Mouse (Mus musculus) liver (tissue): ENCODE measurements around the gene Tnks1bp1.

ENCODE experiments used
- DNase-seq: peaks from one replicate; pipeline ENCODE4 v3.0.0-alpha.2; 2020; ENCODE audit warnings: mixed read lengths

The Tnks1bp1 gene

DNA sequence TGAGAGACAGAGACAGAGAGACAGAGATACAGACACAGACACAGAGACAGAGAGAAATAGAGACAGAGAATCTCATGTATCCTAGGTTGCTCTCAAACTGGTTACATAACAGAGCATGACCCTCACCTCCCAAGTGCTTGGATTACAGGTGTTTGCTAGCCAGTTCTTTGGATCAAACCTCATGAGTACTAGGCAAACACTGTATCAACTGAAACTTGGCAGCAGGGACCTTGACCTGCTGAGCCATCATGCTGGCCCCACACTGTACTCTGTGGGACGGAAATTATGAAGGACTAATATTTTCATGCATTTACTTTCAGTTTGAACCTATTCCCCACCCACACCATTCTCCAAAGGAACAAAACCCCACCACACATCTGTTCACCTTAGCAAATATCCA, 45.6 kb downstream of the Tnks1bp1 start:
- no peak for DNase-seq

DNA sequence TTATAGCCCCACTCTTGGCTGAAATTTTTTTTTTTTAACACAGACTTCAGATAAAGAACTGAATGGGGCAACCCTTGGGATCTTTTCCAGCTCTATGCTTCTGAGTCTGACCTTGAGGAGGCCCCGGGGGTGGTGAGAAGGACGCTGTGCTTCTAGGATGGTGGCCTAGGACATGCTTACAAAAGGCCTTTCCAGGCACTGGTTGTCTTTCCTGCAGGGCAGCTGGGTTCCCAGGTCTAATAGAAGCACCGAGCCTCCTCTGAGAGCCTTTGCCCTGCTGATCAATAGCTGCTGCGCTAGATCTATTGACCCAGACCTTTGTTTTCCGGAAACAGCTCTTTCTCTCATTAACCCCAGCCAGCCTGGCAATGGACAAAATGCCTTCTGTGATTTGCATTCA, 48.1 kb downstream of the Tnks1bp1 start:
- peak; percentile 20 for DNase-seq

DNA sequence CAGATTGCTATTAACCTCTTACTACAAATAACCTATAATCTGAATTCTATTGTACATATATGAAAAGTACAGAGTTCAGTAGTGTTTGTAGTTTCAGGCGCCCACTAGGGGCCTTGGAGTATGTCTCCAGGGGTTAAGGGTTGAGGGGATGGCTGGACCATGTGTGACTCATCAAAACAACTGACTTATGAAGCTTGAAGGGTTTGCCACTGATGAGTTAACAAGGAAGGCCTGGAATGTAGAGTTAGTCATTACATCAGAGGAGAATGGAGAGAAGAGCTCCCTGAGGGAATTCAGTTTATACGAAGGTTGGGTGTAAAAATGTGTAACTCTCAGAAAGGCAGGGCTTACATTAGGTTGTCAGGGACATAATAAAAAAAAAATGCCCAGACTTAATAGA, 50.2 kb downstream of the Tnks1bp1 start:
- DNase-seq = no peak

DNA sequence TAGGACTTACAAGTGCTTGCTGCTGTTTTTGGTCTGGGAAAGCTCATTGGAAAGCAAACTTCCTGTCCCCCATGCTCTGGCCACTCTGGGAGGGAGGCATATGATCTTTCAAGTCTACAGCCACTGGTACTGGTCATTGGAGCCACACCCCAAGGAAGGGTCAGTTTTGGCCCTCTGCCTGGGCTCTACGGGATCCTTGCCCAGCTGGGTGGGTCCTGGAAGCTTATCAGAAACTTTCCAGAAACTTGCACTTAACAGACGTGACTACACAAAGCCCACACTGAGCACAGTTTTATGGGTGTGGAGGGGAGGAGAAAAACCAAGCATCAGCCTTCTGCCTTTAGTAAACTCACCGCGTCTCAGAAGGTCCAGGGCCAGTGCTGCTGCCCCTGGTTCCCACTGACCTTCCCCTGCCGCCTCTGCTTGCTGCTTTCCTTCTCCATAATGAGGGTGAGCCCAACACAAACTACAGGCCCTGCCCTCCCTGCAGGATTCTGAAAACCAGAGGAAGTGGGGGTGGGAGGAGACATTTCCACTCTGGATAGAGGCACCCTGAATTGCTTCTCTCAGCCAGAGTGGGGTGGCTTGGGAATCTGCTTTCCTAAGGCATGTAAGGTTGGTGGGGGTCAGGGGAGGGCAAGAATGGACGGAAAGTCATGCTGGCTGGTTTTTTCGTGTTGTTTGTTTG, 51.1 kb downstream of the Tnks1bp1 start:
- DNase-seq = peak; percentile 8

DNA sequence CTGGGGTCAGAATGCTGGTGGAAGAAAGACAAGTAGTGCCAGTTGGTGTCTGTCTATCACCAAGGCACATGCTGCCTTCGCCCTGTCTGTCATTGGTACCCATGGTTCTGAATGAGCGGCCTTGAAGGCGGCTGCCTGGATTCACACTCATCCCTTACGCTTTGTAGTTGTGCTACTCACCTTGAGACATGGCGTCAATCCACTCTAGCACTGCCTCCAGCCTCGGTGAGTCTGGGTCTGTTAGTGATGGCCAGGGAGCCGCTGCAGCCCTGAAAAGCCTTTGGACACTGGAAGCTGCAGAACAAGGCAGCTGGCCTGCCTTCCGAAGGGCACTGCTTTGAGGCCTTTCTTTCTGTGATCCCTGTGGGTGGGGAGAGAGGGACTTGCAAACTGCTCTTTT, 55.4 kb downstream of the Tnks1bp1 start:
- no peak for DNase-seq

DNA sequence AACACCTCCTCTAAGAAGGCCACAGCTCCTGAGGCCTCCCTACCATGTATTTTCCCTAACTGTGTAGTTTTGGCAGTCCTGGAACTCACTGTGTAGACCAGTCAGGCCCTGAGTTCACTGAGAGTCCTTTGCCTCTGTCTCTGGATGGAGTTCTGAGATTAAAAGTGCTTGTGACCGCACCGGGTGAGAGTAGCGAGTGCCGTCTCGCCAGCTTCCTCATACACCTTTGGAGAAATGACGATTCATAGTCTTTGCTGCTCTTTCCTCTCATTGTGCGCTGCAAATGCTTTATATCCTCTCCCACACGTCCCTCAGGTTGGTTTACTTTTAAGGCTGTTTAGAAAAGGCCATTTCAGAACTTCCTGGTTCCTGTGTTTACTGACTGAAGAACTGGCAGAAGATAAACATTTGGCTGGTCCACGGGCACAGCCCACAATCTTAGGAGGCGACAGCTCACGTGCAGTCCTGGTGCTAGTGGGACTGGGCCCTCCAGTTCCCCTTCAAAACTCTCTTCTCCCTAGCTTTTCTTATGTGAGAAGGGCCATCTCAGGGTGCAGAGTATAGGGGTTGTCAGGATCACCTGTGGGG, 57.7 kb downstream of the Tnks1bp1 start:
- DNase-seq = no peak

DNA sequence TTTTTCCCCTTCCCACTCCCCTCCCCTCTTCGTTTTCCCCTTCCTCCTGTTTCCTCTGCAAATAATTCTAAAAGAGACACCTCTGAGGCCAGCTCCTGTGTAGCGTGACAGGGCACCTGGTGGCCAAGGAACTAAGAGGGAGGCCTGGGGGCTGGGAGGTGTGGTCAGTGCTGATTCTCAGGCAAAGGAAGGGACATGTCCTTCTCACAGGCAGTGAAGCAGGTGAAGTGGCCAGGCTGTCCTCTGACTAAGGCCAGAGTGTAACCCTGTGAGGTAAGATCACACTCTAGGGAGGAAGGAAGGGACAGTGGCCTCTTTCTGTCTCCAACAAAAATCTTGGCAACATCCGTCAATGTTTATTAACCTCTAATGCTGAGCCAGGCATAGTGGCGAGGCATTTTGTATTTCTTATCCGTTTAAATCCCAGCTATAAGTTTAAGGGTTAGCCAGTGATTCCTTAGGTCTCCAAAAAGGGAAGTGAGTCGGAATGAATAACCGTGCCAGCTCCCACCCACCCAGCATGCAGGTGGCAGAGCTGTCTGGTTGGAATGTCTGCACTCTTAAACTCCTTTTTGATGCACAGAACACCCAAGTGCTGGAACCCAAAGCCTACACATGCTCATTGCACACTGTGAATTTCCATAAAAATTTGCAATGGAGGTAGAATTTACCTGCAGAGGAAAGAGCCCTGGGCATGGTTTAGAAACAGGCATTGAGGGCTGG, 58.4 kb downstream of the Tnks1bp1 start:
- no peak for DNase-seq

DNA sequence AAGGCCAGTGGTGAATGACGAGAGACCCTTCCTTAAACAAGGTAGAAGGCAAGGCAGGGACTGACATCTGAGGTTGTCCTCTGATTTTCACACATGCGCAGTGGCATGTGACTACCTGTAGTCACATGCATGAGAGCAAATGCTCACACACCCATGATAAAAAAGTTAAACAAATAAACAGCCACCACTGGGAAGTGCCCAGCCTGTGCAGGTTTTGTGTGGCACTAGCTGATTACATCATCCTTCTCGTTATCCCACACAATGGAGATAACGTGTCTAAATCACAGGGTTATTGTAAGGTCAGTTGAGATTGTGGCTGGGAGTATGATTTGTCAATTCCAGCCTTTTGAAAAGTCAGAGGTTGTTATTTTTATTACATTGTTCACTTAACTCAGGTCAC, 59.1 kb downstream of the Tnks1bp1 start:
- DNase-seq = no peak

DNA sequence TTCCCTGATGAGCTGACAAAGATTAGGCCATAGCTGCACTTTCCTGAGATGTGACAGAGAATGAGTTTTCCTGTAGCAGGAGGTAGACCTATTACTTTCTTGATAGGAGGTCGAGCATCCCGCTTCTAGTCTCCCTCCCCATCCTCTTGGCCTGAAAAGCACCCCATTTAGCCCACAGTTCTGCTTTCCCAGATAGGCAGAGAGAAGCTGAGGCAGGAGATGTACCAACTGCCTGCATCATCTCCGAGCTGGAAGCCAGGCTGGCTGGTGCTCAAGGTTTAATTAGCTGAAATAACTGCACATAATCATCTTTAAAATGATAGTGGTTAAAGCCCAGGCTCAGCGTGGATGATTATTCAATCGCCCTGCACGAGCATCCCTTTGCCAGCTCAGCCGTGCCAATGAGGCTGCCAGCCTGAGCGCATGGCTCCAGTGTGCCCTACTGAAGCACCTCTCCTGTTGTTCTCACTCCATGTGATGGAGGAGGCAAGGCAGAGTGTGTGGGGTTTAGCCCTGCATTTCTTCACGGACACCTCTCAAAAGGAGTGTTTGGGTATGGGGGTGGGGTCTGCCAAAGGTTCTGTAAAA, 62.6 kb downstream of the Tnks1bp1 start:
- DNase-seq = no peak
